Mouse (Mus musculus) stomach, embryonic 15.5 days (tissue): ENCODE measurements around the gene Tcp1. TPM values are rescaled to one million over a fixed set of nuclear protein-coding genes. Genes with fewer than 3 reads are reported as not detected.
"Not testable (repeated sequence)": the region's sequence is repeated elsewhere in the genome, so short reads cannot be mapped to it uniquely, and the experiment has no call there.

Experiments
- ATAC-seq: fragments of 200-750 bp; cut with Nextera tagmentation; 2 replicates; pipeline ENCODE4 v1.8.0; 2017; ENCODE audit warnings: low read depth, moderate number of reproducible peaks, moderate TSS enrichment; ENCODE audit not compliant: insufficient read depth, low FRiP score
- H3K27ac ChIP-seq: fragments of 300-500 bp; sonication (generic); 2 replicates; pipeline ENCODE4 v1.5.1; 2015; ENCODE audit warnings: mild to moderate bottlenecking, inconsistent platforms
- H3K27me3 ChIP-seq: fragments of 300-500 bp; sonication (generic); replicated peaks from 2 replicates; pipeline ENCODE4 v1.6.1; 2015; ENCODE audit warnings: inconsistent platforms
- H3K36me3 ChIP-seq: fragments of 300-500 bp; sonication (generic); 2 replicates; pipeline ENCODE4 v1.6.1; 2015; ENCODE audit warnings: inconsistent platforms
- H3K4me1 ChIP-seq: fragments of 300-500 bp; sonication (generic); 2 replicates; pipeline ENCODE4 v1.6.1; 2015; ENCODE audit warnings: inconsistent platforms
- H3K4me2 ChIP-seq: fragments of 300-500 bp; sonication (generic); 2 replicates; pipeline ENCODE4 v1.6.1; 2015; ENCODE audit warnings: mild to moderate bottlenecking, inconsistent platforms
- H3K4me3 ChIP-seq: fragments of 300-500 bp; sonication (generic); replicated peaks from 2 replicates; pipeline ENCODE4 v1.5.1; 2015; ENCODE audit warnings: inconsistent platforms
- H3K9ac ChIP-seq: fragments of 300-500 bp; sonication (generic); 2 replicates; pipeline ENCODE4 v1.6.1; 2015; ENCODE audit warnings: inconsistent platforms
- H3K9me3 ChIP-seq: fragments of 300-500 bp; sonication (generic); 2 replicates; pipeline ENCODE4 v1.6.1; 2016; ENCODE audit warnings: inconsistent platforms
- WGBS: fragments of 180-500 bp; shearing (Covaris S2); methylation state at CpG from one replicate; pipeline ENCODE4 v1.1.7; 2015; 5-methylcytosine and 5-hydroxymethylcytosine counted together
- polyA plus RNA-seq: library from polyadenylated mRNA; unstranded; fragments of >200 nt; fragmentation: Nextera tagmentation; extraction: Ambion mirVana; gene quantifications from 2 replicates; pipeline ENCODE4 v1.2.1, GENCODE M21; 2015

Tcp1 gene
- polyA plus RNA-seq, 1 experiment from 2014 or later = 369 TPM

DNA sequence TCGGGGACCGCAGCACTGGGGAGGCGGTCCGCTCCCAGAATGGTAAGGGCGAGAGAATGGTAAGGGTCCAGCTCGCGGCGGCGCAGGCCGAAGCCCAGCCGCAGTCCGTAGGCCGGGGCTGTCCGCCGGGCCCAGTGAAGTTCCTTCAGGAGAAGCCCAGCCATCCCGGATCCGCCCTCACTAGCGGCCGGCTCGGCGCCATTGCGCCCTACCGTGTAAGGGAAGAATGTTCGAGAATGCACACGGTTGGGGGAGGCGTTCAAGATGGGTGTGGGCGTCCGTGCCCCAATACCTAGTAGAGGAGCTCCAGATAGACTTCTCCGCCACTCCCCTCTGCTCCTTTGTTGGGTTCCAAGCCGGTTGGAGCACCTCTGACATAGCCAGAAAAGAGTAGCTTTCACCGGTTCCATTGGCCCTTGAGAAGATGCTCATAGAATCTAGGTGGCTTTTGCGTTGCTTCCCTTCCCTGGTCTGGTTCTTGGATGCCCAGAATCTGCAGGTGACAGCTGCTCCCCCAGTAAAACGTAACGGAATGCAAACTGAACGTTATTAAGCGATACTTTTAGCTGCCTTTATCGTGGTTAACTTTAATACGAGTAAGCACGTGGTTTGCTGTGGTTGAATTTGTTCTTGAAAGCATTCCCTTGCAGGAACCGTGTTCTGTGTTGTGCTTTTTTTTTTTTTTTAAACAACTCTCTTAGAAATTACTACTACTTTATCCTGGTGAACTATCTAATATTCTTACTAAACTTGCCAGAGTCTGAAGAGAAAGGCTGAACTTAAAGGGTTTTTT is 1.3 kb downstream of the Tcp1 start:
- no peaks in the 10 kb centered on the region for H3K27me3 ChIP-seq
- H3K27ac ChIP-seq = peak overlapping the region; percentile 86
- H3K4me2 ChIP-seq = peak overlapping the region; percentile 52
- under 1% methylated on average over 40 of the region's 40 CpGs for whole genome bisulfite sequencing
- peak overlapping the region; percentile 77 for H3K4me3 ChIP-seq
- H3K9ac ChIP-seq = peak overlapping the region; percentile 87
- no peaks in the 10 kb centered on the region for H3K4me1 ChIP-seq
- no peaks in the 10 kb centered on the region for H3K9me3 ChIP-seq
- peaks cover 37% of the 10 kb centered on the region for H3K36me3 ChIP-seq
- ATAC-seq = peak; percentile 59

GRCm38 (mm10) chr17:12921073-12921472 is 5.6 kb downstream of the Tcp1 start:
- peaks cover 53% of the 10 kb centered on the region for H3K36me3 ChIP-seq
- no peak overlapping the region for H3K27ac ChIP-seq
- no peaks in the 10 kb centered on the region for H3K9me3 ChIP-seq
- 91% methylated on average over 1 of the region's 1 CpGs for WGBS
- H3K9ac ChIP-seq = no peak overlapping the region
- ATAC-seq = no peak
- H3K4me1 ChIP-seq = no peaks in the 10 kb centered on the region
- no peaks in the 10 kb centered on the region for H3K27me3 ChIP-seq
- H3K4me3 ChIP-seq = no peak overlapping the region
- no peak overlapping the region for H3K4me2 ChIP-seq

DNA sequence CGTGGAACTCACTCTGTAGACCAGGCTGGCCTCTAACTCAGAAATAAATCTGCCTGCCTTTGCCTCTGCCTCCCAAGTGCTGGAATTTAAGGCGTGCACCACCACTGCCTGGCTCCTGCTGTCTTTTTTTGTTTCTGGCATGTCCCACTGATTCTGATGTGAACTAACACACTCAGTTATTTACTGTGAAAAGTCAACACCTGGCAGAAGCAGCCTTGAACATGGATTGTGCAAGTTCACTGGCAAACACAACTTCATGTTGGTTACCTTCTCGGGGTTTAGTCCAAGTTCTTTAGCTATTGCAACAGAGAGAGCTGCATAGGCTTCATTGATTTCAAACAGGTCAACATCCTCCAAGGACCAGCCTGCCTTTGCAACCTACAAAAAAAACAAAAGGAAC is 9.5 kb downstream of the Tcp1 start:
- Histone ChIP-seq H3K4me3 (no peak overlapping the region), H3K9ac (no peak overlapping the region), H3K4me1 (no peaks in the 10 kb centered on the region), H3K27ac (no peak overlapping the region), H3K36me3 (peaks cover 46% of the 10 kb centered on the region), H3K27me3 (no peaks in the 10 kb centered on the region), H3K9me3 (no peaks in the 10 kb centered on the region), H3K4me2 (no peak overlapping the region)
- WGBS = 86% methylated on average over 3 of the region's 3 CpGs
- no peak for ATAC-seq

DNA sequence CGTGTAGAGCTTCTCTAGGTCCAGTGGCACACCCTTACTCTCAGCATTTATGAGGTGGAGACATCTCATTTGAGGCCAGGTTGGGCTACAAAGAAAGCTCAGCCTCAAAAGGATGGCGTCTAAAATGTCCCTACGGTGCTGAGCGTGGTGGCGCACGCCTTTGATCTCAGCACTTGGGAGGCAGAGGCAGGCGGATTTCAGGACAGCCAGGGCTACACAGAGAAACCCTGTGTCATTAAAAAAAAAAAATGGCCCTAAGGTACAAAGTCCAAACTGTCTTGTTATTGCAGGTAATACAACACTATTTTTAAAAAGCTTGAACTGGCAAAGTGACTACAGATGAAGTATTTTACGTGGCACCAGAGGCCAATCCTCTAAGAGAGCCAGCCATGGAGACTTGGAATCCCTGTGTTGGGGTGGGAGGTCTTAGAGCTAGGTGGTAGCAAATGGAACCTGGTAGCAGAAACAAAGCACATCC is 10.2 kb downstream of the Tcp1 start:
- Histone ChIP-seq H3K36me3 (peaks cover 45% of the 10 kb centered on the region), H3K9me3 (no peaks in the 10 kb centered on the region), H3K27ac (no peak overlapping the region), H3K27me3 (no peaks in the 10 kb centered on the region), H3K9ac (no peak overlapping the region), H3K4me1 (no peaks in the 10 kb centered on the region), H3K4me2 (no peak overlapping the region), H3K4me3 (no peak overlapping the region)
- ATAC-seq = no peak
- WGBS = 88% methylated on average over 8 of the region's 8 CpGs

DNA sequence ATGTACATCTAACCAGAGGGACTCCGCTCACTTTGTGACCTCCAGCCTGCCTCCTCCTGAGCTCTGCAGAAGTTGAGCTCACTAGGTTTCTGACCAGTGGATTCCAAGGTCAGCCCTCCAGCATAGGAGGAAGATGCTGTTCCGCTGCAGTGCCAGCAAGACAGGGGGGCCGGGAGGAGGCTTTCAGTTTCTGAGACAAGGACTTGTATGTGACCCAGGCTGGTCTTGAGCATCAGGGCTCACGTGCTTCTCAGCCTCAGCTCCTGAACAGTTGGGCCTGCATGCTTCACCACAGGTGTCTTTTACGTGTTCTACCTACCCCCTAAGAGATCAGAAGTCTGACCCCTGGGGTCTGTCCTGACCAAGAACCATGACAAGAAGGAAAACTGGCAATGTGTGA is 16.1 kb downstream of the Tcp1 start:
- not testable (repeated sequence) for H3K27ac ChIP-seq, H3K4me2 ChIP-seq, H3K27me3 ChIP-seq, ATAC-seq, H3K36me3 ChIP-seq, H3K9ac ChIP-seq, H3K9me3 ChIP-seq, H3K4me3 ChIP-seq, H3K4me1 ChIP-seq
- 94% methylated on average over 5 of the region's 5 CpGs for WGBS

DNA sequence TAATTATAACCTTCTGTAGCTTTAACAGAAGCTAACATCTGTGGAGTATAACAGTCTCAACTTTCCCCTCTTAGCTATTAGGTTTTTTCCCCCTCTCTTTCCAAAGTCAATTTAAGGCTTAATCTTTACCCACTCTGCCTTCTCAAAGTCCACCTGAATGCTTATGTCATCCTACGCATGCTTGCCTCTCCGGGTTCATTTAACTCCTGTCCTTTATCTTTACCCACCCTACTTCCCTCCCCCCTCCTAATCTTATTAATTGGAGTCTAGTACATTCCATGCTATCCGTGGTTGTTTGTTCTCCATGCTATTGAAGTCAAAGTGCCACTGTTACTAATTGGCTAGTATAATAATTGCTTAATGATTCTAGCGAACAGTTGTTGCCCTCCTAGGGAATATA is 20.2 kb downstream of the Tcp1 start:
- Histone ChIP-seq H3K4me3 (no peak overlapping the region), H3K36me3 (no peaks in the 10 kb centered on the region), H3K4me1 (no peaks in the 10 kb centered on the region; the same call in 1 of the 2 replicates), H3K9ac (no peak overlapping the region), H3K27ac (no peak overlapping the region), H3K9me3 (no peaks in the 10 kb centered on the region), H3K4me2 (no peak overlapping the region), H3K27me3 (no peaks in the 10 kb centered on the region)
- ATAC-seq = peak; percentile 36; the same call in 1 of the 2 replicates
- 55% methylated on average over 4 of the region's 4 CpGs for WGBS

- H3K36me3 ChIP-seq = 0 out of 2 replicates have a peak, but pooled peaks cover under 1% of the 10 kb centered on the region
- no peak overlapping the region for H3K9ac ChIP-seq
- H3K4me1 ChIP-seq = no peaks in the 10 kb centered on the region; the same call in 1 of the 2 replicates
- 71% methylated on average over 2 of the region's 2 CpGs for WGBS
- H3K27ac ChIP-seq = no peak overlapping the region
- no peaks in the 10 kb centered on the region for H3K9me3 ChIP-seq
- H3K4me3 ChIP-seq = no peak overlapping the region
- no peak for ATAC-seq
- H3K27me3 ChIP-seq = no peaks in the 10 kb centered on the region
- H3K4me2 ChIP-seq = no peak overlapping the region
Measured at GRCm38 (mm10) chr17:12937412-12937970, 22.0 kb downstream of the Tcp1 start.

DNA sequence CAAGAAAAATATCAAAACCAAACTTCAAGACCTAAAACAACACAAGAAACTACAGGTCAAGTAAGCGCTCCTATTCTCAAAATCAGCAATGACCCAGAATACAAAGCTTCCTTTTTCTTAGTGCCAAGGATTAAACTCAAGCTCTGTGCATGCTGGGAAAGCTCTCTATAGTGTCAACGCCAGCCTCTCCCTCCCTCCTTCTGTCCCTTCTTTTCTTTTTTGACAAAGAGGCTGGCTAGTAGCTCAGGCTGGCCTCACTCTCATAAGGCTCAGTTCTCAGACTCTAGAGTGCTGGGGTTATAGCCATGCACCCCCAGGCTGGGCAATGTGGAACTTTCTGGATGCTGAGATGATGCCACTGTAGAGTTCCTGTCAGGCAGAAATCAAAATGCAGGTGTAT is 22.6 kb downstream of the Tcp1 start:
- H3K36me3 ChIP-seq = 0 out of 2 replicates have a peak, but pooled peaks cover 2% of the 10 kb centered on the region
- no peak for ATAC-seq
- no peaks in the 10 kb centered on the region for H3K9me3 ChIP-seq
- no peaks in the 10 kb centered on the region for H3K27me3 ChIP-seq
- H3K27ac ChIP-seq = no peak overlapping the region
- no peak overlapping the region for H3K9ac ChIP-seq
- WGBS = 60% methylated on average over 2 of the region's 2 CpGs
- H3K4me3 ChIP-seq = no peak overlapping the region
- H3K4me1 ChIP-seq = no peaks in the 10 kb centered on the region; the same call in 1 of the 2 replicates
- H3K4me2 ChIP-seq = no peak overlapping the region

DNA sequence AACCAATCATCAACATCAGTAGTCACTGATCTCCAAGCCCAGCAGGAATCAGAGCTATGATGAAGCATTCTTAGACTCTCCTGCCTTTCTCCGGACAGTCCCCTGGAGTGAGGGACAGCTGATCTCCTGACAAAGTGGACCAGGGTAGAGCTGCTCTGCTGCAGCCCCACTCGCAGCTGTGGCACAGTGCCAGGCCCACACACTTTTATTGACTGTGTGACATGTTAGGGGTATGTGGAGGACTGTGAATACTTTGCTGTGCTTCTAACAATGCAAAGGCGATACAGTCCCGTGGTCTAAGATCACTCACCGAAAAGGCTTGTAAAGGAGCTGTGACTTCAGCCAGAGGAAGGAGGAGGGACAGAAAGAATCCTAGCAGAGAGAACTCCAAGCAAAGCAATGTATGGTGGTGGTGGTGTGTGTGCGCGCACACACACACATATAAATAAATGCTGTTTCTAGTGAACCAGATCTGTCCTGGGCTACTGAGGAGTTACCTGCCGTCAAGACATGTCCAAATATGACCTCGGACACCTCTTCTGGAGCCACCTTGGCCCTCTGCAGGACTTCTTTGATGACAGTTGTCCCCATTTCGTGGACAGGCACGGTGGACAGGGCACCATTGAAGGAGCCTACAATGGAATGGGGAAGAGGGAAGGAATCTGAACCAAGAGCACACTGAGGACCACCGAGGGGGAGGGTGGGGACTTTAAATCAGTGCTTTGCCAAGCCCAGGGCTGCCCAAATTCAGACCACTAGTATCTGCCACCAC is 24.1 kb downstream of the Tcp1 start:
- H3K36me3 ChIP-seq, ATAC-seq, H3K4me1 ChIP-seq, H3K27ac ChIP-seq, H3K9ac ChIP-seq, H3K27me3 ChIP-seq, H3K9me3 ChIP-seq: not testable (repeated sequence)
- H3K4me2 ChIP-seq = peak overlapping the region; percentile 70
- 67% methylated on average over 2 of the region's 12 CpGs for WGBS
- H3K4me3 ChIP-seq = peak overlapping the region; percentile 38

DNA sequence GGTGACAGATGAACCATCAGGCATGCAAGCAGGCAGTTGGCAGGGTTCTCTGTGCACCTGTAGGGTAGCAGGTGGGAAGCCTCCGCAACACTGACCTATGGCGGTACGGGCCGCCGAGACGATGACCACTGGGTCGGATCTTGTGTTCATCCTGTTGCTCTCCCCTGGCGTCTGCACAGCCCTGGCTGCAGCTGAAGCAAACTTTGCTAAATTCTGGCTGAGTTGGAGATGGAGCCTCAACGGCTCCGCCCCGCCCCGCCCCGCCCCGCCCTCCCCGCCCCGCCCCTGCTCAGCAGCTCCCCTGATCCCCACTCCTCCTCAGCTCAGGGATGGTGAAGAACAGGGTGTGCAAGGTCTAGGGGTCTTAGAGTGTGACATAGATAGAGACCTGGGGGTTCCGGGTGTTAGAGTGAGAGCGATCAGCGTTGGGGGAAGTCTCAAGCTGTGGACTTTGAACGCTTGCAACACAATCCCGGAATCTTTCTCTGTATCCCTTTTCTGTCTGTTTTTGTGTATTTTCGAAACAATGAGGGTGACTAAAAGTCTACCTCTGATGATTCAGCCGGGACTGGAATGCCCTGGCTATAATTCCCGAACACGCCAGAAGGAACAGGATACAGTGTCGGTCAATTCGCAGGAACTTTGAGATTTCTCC is 24.8 kb downstream of the Tcp1 start, which contains the start of gene Acat3:
TSS of gene Acat3 (minus strand) at position 450 of the 655 bp plus-strand sequence.
- Histone ChIP-seq H3K4me2 (peak within 1 kb of the TSS; percentile 70), H3K9me3 (no peaks in the 10 kb centered on the region), H3K4me3 (peak within 1 kb of the TSS; percentile 38), H3K4me1 (no peaks in the 10 kb centered on the region; the same call in 1 of the 2 replicates), H3K9ac (no peak within 1 kb of the TSS), H3K27me3 (no peaks in the 10 kb centered on the region), H3K36me3 (0 out of 2 replicates have a peak, but pooled peaks cover 8% of the 10 kb centered on the region), H3K27ac (no peak within 1 kb of the TSS)
- 8% methylated on average over 27 of the region's 27 CpGs for WGBS
- ATAC-seq = peak; percentile 76

DNA sequence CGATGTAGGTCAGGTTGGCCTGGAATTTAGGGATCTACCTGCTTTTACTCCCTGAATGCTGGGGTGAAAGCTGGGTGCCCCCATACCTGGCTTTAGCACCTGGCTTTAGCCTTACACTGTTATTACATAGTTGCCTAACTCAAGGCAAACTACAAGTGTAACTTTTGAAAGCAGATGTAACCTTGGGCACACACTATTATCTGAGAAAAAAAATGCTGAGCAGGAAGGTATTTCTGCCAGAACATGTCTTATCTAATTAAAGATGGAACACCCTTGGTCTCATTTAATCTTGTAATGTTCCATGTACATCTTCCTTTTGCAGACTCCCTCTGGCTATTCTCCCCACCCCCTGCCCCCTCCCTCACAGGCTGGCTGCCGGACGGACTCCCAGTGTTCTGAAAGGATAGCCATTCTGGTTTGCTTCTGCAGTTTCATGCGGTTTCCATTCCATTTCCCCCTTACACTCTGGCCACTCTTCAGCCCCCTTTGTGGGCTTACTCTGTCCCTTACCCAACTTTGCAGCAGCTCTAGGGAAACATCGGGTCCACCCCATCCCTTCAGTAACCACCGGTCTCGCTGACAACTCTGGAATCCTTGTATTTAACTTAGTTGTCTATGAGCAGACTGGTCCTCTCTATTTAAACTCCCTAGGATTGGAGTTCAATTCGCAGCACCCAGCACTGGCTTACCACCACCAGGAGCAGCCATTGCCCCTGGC is 26.2 kb downstream of the Tcp1 start:
- H3K4me2 ChIP-seq = no peak overlapping the region
- H3K4me3 ChIP-seq = no peak overlapping the region
- H3K9ac ChIP-seq = no peak overlapping the region
- peaks cover 12% of the 10 kb centered on the region; the same call in 1 of the 2 replicates for H3K36me3 ChIP-seq
- no peak for ATAC-seq
- no peaks in the 10 kb centered on the region; the same call in 1 of the 2 replicates for H3K4me1 ChIP-seq
- no peaks in the 10 kb centered on the region for H3K9me3 ChIP-seq
- no peak overlapping the region for H3K27ac ChIP-seq
- no peaks in the 10 kb centered on the region for H3K27me3 ChIP-seq
- 68% methylated on average over 8 of the region's 8 CpGs for WGBS
